Mouse (Mus musculus) Muller cell, postnatal 12 days (primary cell): Measurements from ENCODE around the gene Ubc.
"Not testable (repeated sequence)": the region's sequence is repeated elsewhere in the genome, so short reads cannot be mapped to it uniquely, and the experiment has no call there.

ENCODE experiments used
- DNase-seq: peaks from one replicate; pipeline ENCODE4 v3.0.0-alpha.2; 2015; ENCODE audit errors: inconsistent ontology term

Ubc gene

GRCm38 (mm10) chr5:125404536-125404902, 14.5 kb upstream of the Ubc start:
- DNase-seq = no peak

GRCm38 (mm10) chr5:125403481-125404465, 13.8 kb upstream of the Ubc start:
- no peak for DNase-seq

GRCm38 (mm10) chr5:125402991-125403390, 13.0 kb upstream of the Ubc start:
- DNase-seq = no peak

- no peak for DNase-seq
Observed at GRCm38 (mm10) chr5:125402476-125402875, 12.5 kb upstream of the Ubc start.

GRCm38 (mm10) chr5:125400903-125401302, 10.9 kb upstream of the Ubc start:
- no peak for DNase-seq

GRCm38 (mm10) chr5:125395008-125395407, 5.0 kb upstream of the Ubc start:
- no peak for DNase-seq

- DNase-seq = peak; percentile 86
Observed at GRCm38 (mm10) chr5:125393622-125394603, 3.9 kb upstream of the Ubc start.

- peak; percentile 98 for DNase-seq
Observed at GRCm38 (mm10) chr5:125392977-125393621, 3.1 kb upstream of the Ubc start.

GRCm38 (mm10) chr5:125392618-125392976, 2.6 kb upstream of the Ubc start:
- no peak for DNase-seq

- DNase-seq = not testable (repeated sequence)
Observed at GRCm38 (mm10) chr5:125392176-125392575, 2.2 kb upstream of the Ubc start.

GRCm38 (mm10) chr5:125391609-125392008, 1.6 kb upstream of the Ubc start:
- DNase-seq = peak; percentile 87

- DNase-seq = no peak
Observed at GRCm38 (mm10) chr5:125390906-125391477, 990 bp upstream of the Ubc start.

- DNase-seq = peak; percentile 90
Observed at GRCm38 (mm10) chr5:125389131-125389578, 847 bp downstream of the Ubc start, which contains the start of gene Gm10382. Gm10382 (plus strand) TSS chr5:125389322.

GRCm38 (mm10) chr5:125388358-125389092, 1.5 kb downstream of the Ubc start:
- peak; percentile 16 for DNase-seq

GRCm38 (mm10) chr5:125387295-125387694, 2.7 kb downstream of the Ubc start:
- not testable (repeated sequence) for DNase-seq

- no peak for DNase-seq
Observed at GRCm38 (mm10) chr5:125385215-125385940, 4.6 kb downstream of the Ubc start.

- peak; percentile 40 for DNase-seq
Observed at GRCm38 (mm10) chr5:125384512-125385214, 5.3 kb downstream of the Ubc start.

GRCm38 (mm10) chr5:125383637-125384420, 6.2 kb downstream of the Ubc start:
- DNase-seq = peak; percentile 16
